Comparison of ENCODE assay signal across 22 mouse cellular contexts in the genomic region with DNA sequence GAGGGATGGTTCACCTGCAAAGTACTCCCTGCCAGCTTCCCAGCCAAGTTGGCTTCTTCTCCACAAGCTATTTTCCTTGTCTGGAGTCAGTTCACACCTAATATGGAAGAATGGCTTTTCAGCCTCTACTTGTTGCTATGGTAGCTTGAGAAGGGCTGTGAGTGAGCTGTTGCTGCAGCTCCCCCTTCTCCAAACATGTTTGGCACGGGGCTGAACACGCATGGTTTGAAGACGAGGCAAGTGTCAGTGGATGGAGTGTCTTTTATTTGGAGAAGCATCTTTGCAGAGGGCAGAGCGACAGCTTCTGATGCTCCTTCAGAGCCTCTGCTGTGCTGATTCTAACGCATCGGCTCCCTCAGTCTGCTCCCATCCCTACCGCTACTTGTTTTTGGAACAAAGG. TPM values are rescaled to one million over a fixed set of nuclear protein-coding genes. Genes with fewer than 3 reads are reported as not detected.
DNase-seq lines count a peak whose midpoint lies in the region; ATAC-seq and TF ChIP-seq lines count a peak whose summit lies in the region.
"Had no signal": no experiment of that assay in that cellular context is flagged by ENCODE, and none has a peak within 500 bp of the region (broad histone marks: within the 10 kb centered on the region; RNA-seq: fewer than 3 reads in every experiment).

No protein-coding gene starts in this region.

- no peaks in the 10 kb centered on the region for H3K4me1 ChIP-seq in hindbrain, postnatal 0 days (ENCODE audit: insufficient read depth, low read length)
- no peaks in the 10 kb centered on the region for H3K4me1 ChIP-seq in hindbrain, embryonic 10.5 days (replicated peaks)
- H3K4me1 ChIP-seq in forebrain, postnatal 0 days (ENCODE audit: insufficient read depth), result no peaks in the 10 kb centered on the region; the same call in 1 of the 2 replicates
- H3K4me1 ChIP-seq: intestine, embryonic 15.5 days; kidney, embryonic 15.5 days; lung, embryonic 15.5 days had no signal

- no peaks in the 10 kb centered on the region for H3K9me3 ChIP-seq in hindbrain, postnatal 0 days (ENCODE audit: low read length)
- no peaks in the 10 kb centered on the region for H3K9me3 ChIP-seq in hindbrain, embryonic 10.5 days
- H3K9me3 ChIP-seq in forebrain, postnatal 0 days (ENCODE audit: low read length), result no peaks in the 10 kb centered on the region
- H3K9me3 ChIP-seq: intestine, embryonic 15.5 days; kidney, embryonic 15.5 days; lung, embryonic 15.5 days had no signal

- H3K9ac ChIP-seq in hindbrain, postnatal 0 days (replicated peaks; ENCODE audit: low read length), result no peak overlapping the region
- H3K9ac ChIP-seq in forebrain, postnatal 0 days, result no peak overlapping the region; the same call in 1 of the 2 replicates
- H3K9ac ChIP-seq: intestine, embryonic 15.5 days; kidney, embryonic 15.5 days; lung, embryonic 15.5 days had no signal

- H3K4me3 ChIP-seq in hindbrain, postnatal 0 days (ENCODE audit: low read length), result no peak overlapping the region
- H3K4me3 ChIP-seq in hindbrain, embryonic 10.5 days, result no peak overlapping the region
- no peak overlapping the region for H3K4me3 ChIP-seq in forebrain, postnatal 0 days (ENCODE audit: low read depth, low read length)
- H3K4me3 ChIP-seq: erythroblast, embryonic 14.5 days; intestine, embryonic 15.5 days; kidney, embryonic 15.5 days; lung, embryonic 15.5 days had no signal

- no peak overlapping the region for H3K4me2 ChIP-seq in hindbrain, postnatal 0 days (ENCODE audit: low read depth, low read length)
- peak overlapping the region; percentile 8; the same call in 1 of the 2 replicates for H3K4me2 ChIP-seq in forebrain, postnatal 0 days (ENCODE audit: low read depth)
- H3K4me2 ChIP-seq: intestine, embryonic 15.5 days; kidney, embryonic 15.5 days; lung, embryonic 15.5 days had no signal

- ATAC-seq in hindbrain, postnatal 0 days, result peak; percentile 56; the same call in 1 of the 2 replicates
- peak; percentile 70 for ATAC-seq in forebrain, postnatal 0 days
- ATAC-seq in megakaryocyte, adult 5-6 weeks (ENCODE audit: poor library complexity, severe bottlenecking), result no peak
- ATAC-seq: CD4-positive, CD25-positive, alpha-beta regulatory T cell, adult 4 months; intestine, embryonic 15.5 days had no signal

- WGBS in hindbrain, postnatal 0 days, result 70% methylated on average over 7 of the region's 7 CpGs
- WGBS in hindbrain, embryonic 10.5 days, result 87% methylated on average over 7 of the region's 7 CpGs
- WGBS in forebrain, postnatal 0 days, result 42% methylated on average over 7 of the region's 7 CpGs

- no peak for TF ChIP-seq CTCF in hindbrain, postnatal 0 days (IDR thresholded peaks at IDR 0.05; ENCODE audit: low read depth)
- TF ChIP-seq CTCF in forebrain, postnatal 0 days (IDR thresholded peaks at IDR 0.05; ENCODE audit: low read depth), result no peak

- DNase-seq in cerebellum, postnatal 14 days, result peak; percentile 42 to 49
- DNase-seq in cerebellum, adult 8-10 months, result no peak
- peak; percentile 31 for DNase-seq in hindbrain, postnatal 0 days (ENCODE audit: low spot score)
- DNase-seq in hindbrain, embryonic 10.5 days (ENCODE audit: low spot score), result no peak
- DNase-seq in forebrain, postnatal 0 days, result peak; percentile 76
- DNase-seq in layer of hippocampus, postnatal 14 days (ENCODE audit: low spot score in 2 of 2), result peak; percentile 59 to 69
- no peak for DNase-seq in gastrocnemius, adult 18-20 months (ENCODE audit: low spot score)
- DNase-seq: cerebellum, adult 11 months; heart, postnatal 4 days; left cerebral cortex, postnatal 4 days; midbrain, embryonic 14.5 days; thymus, postnatal 25 days had no signal

- H3K27me3 ChIP-seq in hindbrain, postnatal 0 days (ENCODE audit: insufficient read depth, low read length), result no peaks in the 10 kb centered on the region
- H3K27me3 ChIP-seq in hindbrain, embryonic 10.5 days (ENCODE audit: insufficient read depth, poor library complexity, severe bottlenecking), result no peaks in the 10 kb centered on the region
- no peaks in the 10 kb centered on the region for H3K27me3 ChIP-seq in forebrain, postnatal 0 days (ENCODE audit: insufficient read depth, low read length)
- H3K27me3 ChIP-seq: intestine, embryonic 15.5 days; kidney, embryonic 15.5 days; lung, embryonic 15.5 days had no signal

- no peaks in the 10 kb centered on the region for H3K36me3 ChIP-seq in hindbrain, postnatal 0 days (ENCODE audit: insufficient read depth, low read length)
- no peaks in the 10 kb centered on the region for H3K36me3 ChIP-seq in hindbrain, embryonic 10.5 days
- no peaks in the 10 kb centered on the region for H3K36me3 ChIP-seq in forebrain, postnatal 0 days (ENCODE audit: insufficient read depth)
- H3K36me3 ChIP-seq: G1E; intestine, embryonic 15.5 days; kidney, embryonic 15.5 days; lung, embryonic 15.5 days had no signal

- H3K27ac ChIP-seq in hindbrain, postnatal 0 days, result no peak overlapping the region
- no peak overlapping the region for H3K27ac ChIP-seq in hindbrain, embryonic 10.5 days
- peak overlapping the region; percentile 69 for H3K27ac ChIP-seq in forebrain, postnatal 0 days (ENCODE audit: low read depth, low read length)
- H3K27ac ChIP-seq: intestine, embryonic 15.5 days; kidney, embryonic 15.5 days; lung, embryonic 15.5 days; stomach, postnatal 0 days had no signal

RNA-seq across cellular contexts. Expression of gene Dab1, which starts 41.3 kb away (rescaled TPM):
- total RNA-seq in hindbrain, postnatal 0 days (2014; rRNA removed), result 34.1 and 38.2 TPM in 2 replicates
- 75.3 and 76.2 TPM in 2 replicates for polyA plus RNA-seq in hindbrain, postnatal 0 days (2015; fragmentation: Nextera tagmentation; extraction: Ambion mirVana)
- 23.2 and 27.3 TPM in 2 replicates for polyA plus RNA-seq in hindbrain, embryonic 10.5 days (2016; fragmentation: Nextera tagmentation; extraction: Ambion mirVana)
- 61.3 and 64.8 TPM in 2 replicates for total RNA-seq in forebrain, postnatal 0 days (2014; rRNA removed)
- 136 and 141 TPM in 2 replicates for polyA plus RNA-seq in forebrain, postnatal 0 days (2015; fragmentation: Nextera tagmentation; extraction: Ambion mirVana)
- 100 to 1,000 TPM; 138 to 149 TPM for total RNA-seq in layer of hippocampus, postnatal 14 days (2021)
- total RNA-seq in gastrocnemius, adult 18-20 months (2021), result not detected
- not detected in 2 replicates for total RNA-seq in megakaryocyte, adult 5-6 weeks (2015)
- total RNA-seq in megakaryocyte, adult 5-6 weeks (2017), result not detected in 2 replicates
- total RNA-seq: common myeloid progenitor, adult 5-6 weeks; granulocyte monocyte progenitor cell, adult 5-6 weeks had no signal
- polyA plus RNA-seq: erythroblast, embryonic 14.5 days; G1E had no signal

Comparison
In these comparisons a context has a peak if more than half of its experiments do, and no peak if none do; other contexts are left out.
1. DNase-seq: peak in cerebellum, postnatal 14 days (2 of 2), hindbrain, postnatal 0 days (single experiment), forebrain, postnatal 0 days (single experiment) and layer of hippocampus, postnatal 14 days (2 of 2); none in cerebellum, adult 8-10 months (single experiment), hindbrain, embryonic 10.5 days (single experiment) and gastrocnemius, adult 18-20 months (single experiment).
2. RNA of gene Dab1, which starts 41.3 kb away (total RNA-seq): 138 to 149 TPM in layer of hippocampus, postnatal 14 days, 61.3 to 64.8 TPM in forebrain, postnatal 0 days and 34.1 to 38.2 TPM in hindbrain, postnatal 0 days; not detected in gastrocnemius, adult 18-20 months and not detected in megakaryocyte, adult 5-6 weeks; every median in the first group is over 10 times any median in the second.